Mouse (Mus musculus) heart, postnatal 0 days (tissue): ENCODE data around the gene Cbr3.

Source experiments
- CTCF ChIP-seq: IDR thresholded peaks from 2 replicates; pipeline ENCODE4 v1.5.1; 2016; ENCODE audit warnings: antibody characterized with exemption, control low read depth, low read depth
- EP300 ChIP-seq: IDR thresholded peaks from 2 replicates; pipeline ENCODE4 v1.6.1; 2016; ENCODE audit warnings: antibody characterized with exemption, low read depth

GRCm38 (mm10) chr16:93692744-93693143 lies 9.7 kb downstream of the Cbr3 start:
- no peak for TF ChIP-seq CTCF
- TF ChIP-seq EP300: no peak
